Mouse (Mus musculus): ENCODE measurements at regions not wholly inside any gene's neighbourhood (a gene's known extent, or its start where the extent isn't known, plus 50 kb on each side); places are given as distances from the start of the nearest gene placed in this dataset.

GRCm38 (mm10) chr3:77993700-77994099 is 1292.6 kb downstream of the Rapgef2 start:
- Histone ChIP-seq H3K36me3 (no peaks in the 10 kb centered on the region), H3K27me3 (no peaks in the 10 kb centered on the region), H3K4me3 (no peak overlapping the region), H3K27ac (replicated peaks) (0 out of 2 replicates have a peak overlapping the region, but pooled peaks have one; percentile 37), H3K4me2 (replicated peaks) (no peak overlapping the region), H3K9me3 (no peaks in the 10 kb centered on the region), H3K9ac (replicated peaks) (no peak overlapping the region), H3K4me1 (peaks cover 3% of the 10 kb centered on the region)
- WGBS: 46% methylated on average over 1 of the region's 1 CpGs
- ATAC-seq (replicated peaks): peak; percentile 94

GRCm38 (mm10) chr3:77944801-77945200 is 1341.5 kb downstream of the Rapgef2 start:
- Histone ChIP-seq H3K4me2 (replicated peaks) (no peak overlapping the region), H3K27ac (replicated peaks) (no peak overlapping the region), H3K27me3 (no peaks in the 10 kb centered on the region), H3K4me3 (no peak overlapping the region), H3K9ac (replicated peaks) (no peak overlapping the region), H3K4me1 (no peaks in the 10 kb centered on the region), H3K9me3 (no peaks in the 10 kb centered on the region), H3K36me3 (no peaks in the 10 kb centered on the region)
- no peak for ATAC-seq (replicated peaks)
- 84% methylated on average over 1 of the region's 1 CpGs for WGBS

GRCm38 (mm10) chr3:77897244-77897643 is 1389.1 kb downstream of the Rapgef2 start:
- Histone ChIP-seq H3K27me3 (no peaks in the 10 kb centered on the region), H3K36me3 (no peaks in the 10 kb centered on the region), H3K27ac (replicated peaks) (no peak overlapping the region), H3K4me1 (no peaks in the 10 kb centered on the region), H3K9me3 (no peaks in the 10 kb centered on the region), H3K4me3 (no peak overlapping the region), H3K9ac (replicated peaks) (no peak overlapping the region), H3K4me2 (replicated peaks) (no peak overlapping the region)
- ATAC-seq (replicated peaks): no peak
- WGBS: 88% methylated on average over 4 of the region's 4 CpGs

GRCm38 (mm10) chr3:77887634-77888033 is 1398.7 kb downstream of the Rapgef2 start:
- no peak overlapping the region for H3K27ac ChIP-seq (replicated peaks)
- ATAC-seq (replicated peaks): no peak
- H3K4me2 ChIP-seq (replicated peaks): no peak overlapping the region
- H3K4me1 ChIP-seq: no peaks in the 10 kb centered on the region
- no peak overlapping the region for H3K4me3 ChIP-seq
- H3K9me3 ChIP-seq: no peaks in the 10 kb centered on the region
- H3K36me3 ChIP-seq: no peaks in the 10 kb centered on the region
- H3K9ac ChIP-seq (replicated peaks): no peak overlapping the region
- WGBS: 85% methylated on average over 3 of the region's 3 CpGs
- no peaks in the 10 kb centered on the region for H3K27me3 ChIP-seq

GRCm38 (mm10) chr3:77848717-77849241 is 1437.5 kb downstream of the Rapgef2 start:
- Histone ChIP-seq H3K9me3 (no peaks in the 10 kb centered on the region), H3K27me3 (no peaks in the 10 kb centered on the region), H3K36me3 (no peaks in the 10 kb centered on the region), H3K4me1 (no peaks in the 10 kb centered on the region), H3K9ac (replicated peaks) (no peak overlapping the region), H3K27ac (replicated peaks) (no peak overlapping the region), H3K4me2 (replicated peaks) (no peak overlapping the region), H3K4me3 (no peak overlapping the region)
- no peak for ATAC-seq (replicated peaks)
- WGBS: 73% methylated on average over 3 of the region's 3 CpGs

GRCm38 (mm10) chr3:77832230-77832805 is 1454.0 kb downstream of the Rapgef2 start:
- WGBS: 26% methylated on average over 1 of the region's 1 CpGs
- Histone ChIP-seq H3K4me3 (no peak overlapping the region), H3K9ac (replicated peaks) (no peak overlapping the region), H3K9me3 (no peaks in the 10 kb centered on the region), H3K4me1 (peaks cover 24% of the 10 kb centered on the region), H3K4me2 (replicated peaks) (no peak overlapping the region), H3K27me3 (no peaks in the 10 kb centered on the region), H3K27ac (replicated peaks) (no peak overlapping the region; the same call in 1 of the 2 replicates), H3K36me3 (no peaks in the 10 kb centered on the region)
- peak; percentile 65 for ATAC-seq (replicated peaks)

- Histone ChIP-seq H3K36me3 (no peaks in the 10 kb centered on the region), H3K27ac (replicated peaks) (peak overlapping the region; percentile 43; the same call in 1 of the 2 replicates), H3K4me3 (no peak overlapping the region), H3K4me1 (peaks cover 24% of the 10 kb centered on the region), H3K27me3 (no peaks in the 10 kb centered on the region), H3K9ac (replicated peaks) (no peak overlapping the region), H3K4me2 (replicated peaks) (no peak overlapping the region), H3K9me3 (no peaks in the 10 kb centered on the region)
- ATAC-seq (replicated peaks): no peak
- 60% methylated on average over 2 of the region's 2 CpGs for WGBS
Observed at GRCm38 (mm10) chr3:77831760-77832159, 1454.6 kb downstream of the Rapgef2 start.

GRCm38 (mm10) chr3:77831256-77831655 is 1455.1 kb downstream of the Rapgef2 start:
- WGBS: 41% methylated on average over 4 of the region's 4 CpGs
- no peaks in the 10 kb centered on the region for H3K36me3 ChIP-seq
- H3K27me3 ChIP-seq: no peaks in the 10 kb centered on the region
- H3K4me2 ChIP-seq (replicated peaks): no peak overlapping the region
- no peaks in the 10 kb centered on the region for H3K9me3 ChIP-seq
- no peak overlapping the region for H3K4me3 ChIP-seq
- ATAC-seq (replicated peaks): no peak; the same call in 1 of the 2 replicates
- no peak overlapping the region for H3K9ac ChIP-seq (replicated peaks)
- peak overlapping the region; percentile 43 for H3K27ac ChIP-seq (replicated peaks)
- peaks cover 24% of the 10 kb centered on the region for H3K4me1 ChIP-seq

- ATAC-seq (replicated peaks): peak; percentile 73
- no peak overlapping the region for H3K4me3 ChIP-seq
- H3K27ac ChIP-seq (replicated peaks): no peak overlapping the region
Observed at GRCm38 (mm10) chr3:77830219-77830618, 1456.1 kb downstream of the Rapgef2 start.

GRCm38 (mm10) chr3:77800776-77801175 is 1485.5 kb downstream of the Rapgef2 start:
- Histone ChIP-seq H3K27ac (replicated peaks) (no peak overlapping the region), H3K27me3 (no peaks in the 10 kb centered on the region), H3K4me2 (replicated peaks) (no peak overlapping the region), H3K9ac (replicated peaks) (no peak overlapping the region), H3K4me1 (no peaks in the 10 kb centered on the region), H3K9me3 (no peaks in the 10 kb centered on the region), H3K4me3 (no peak overlapping the region), H3K36me3 (no peaks in the 10 kb centered on the region)
- WGBS: 70% methylated on average over 2 of the region's 2 CpGs
- no peak for ATAC-seq (replicated peaks)

More at GRCm38 (mm10) chr3:77830219-77830618, 1456.1 kb downstream of the Rapgef2 start:
- H3K4me2 ChIP-seq (replicated peaks): no peak overlapping the region
- no peaks in the 10 kb centered on the region for H3K27me3 ChIP-seq
- peaks cover 24% of the 10 kb centered on the region for H3K4me1 ChIP-seq
- no peaks in the 10 kb centered on the region for H3K36me3 ChIP-seq
- H3K9ac ChIP-seq (replicated peaks): no peak overlapping the region
- H3K9me3 ChIP-seq: no peaks in the 10 kb centered on the region

GRCm38 (mm10) chr3:77781783-77782182 is 1504.5 kb downstream of the Rapgef2 start:
- Histone ChIP-seq H3K27ac (replicated peaks) (peak overlapping the region; percentile 20; the same call in 1 of the 2 replicates), H3K9me3 (no peaks in the 10 kb centered on the region), H3K27me3 (no peaks in the 10 kb centered on the region), H3K4me3 (no peak overlapping the region), H3K4me1 (no peaks in the 10 kb centered on the region), H3K36me3 (no peaks in the 10 kb centered on the region), H3K4me2 (replicated peaks) (no peak overlapping the region), H3K9ac (replicated peaks) (no peak overlapping the region)
- peak; percentile 63 for ATAC-seq (replicated peaks)

GRCm38 (mm10) chr3:77781332-77781731 is 1505.0 kb downstream of the Rapgef2 start:
- no peaks in the 10 kb centered on the region for H3K27me3 ChIP-seq
- peak; percentile 73; the same call in 1 of the 2 replicates for ATAC-seq (replicated peaks)
- H3K9ac ChIP-seq (replicated peaks): no peak overlapping the region
- H3K36me3 ChIP-seq: no peaks in the 10 kb centered on the region
- H3K4me1 ChIP-seq: no peaks in the 10 kb centered on the region
- peak overlapping the region; percentile 20; the same call in 1 of the 2 replicates for H3K27ac ChIP-seq (replicated peaks)
- no peak overlapping the region for H3K4me2 ChIP-seq (replicated peaks)
- H3K4me3 ChIP-seq: no peak overlapping the region
- no peaks in the 10 kb centered on the region for H3K9me3 ChIP-seq

- H3K4me3 ChIP-seq: no peak overlapping the region
- H3K36me3 ChIP-seq: no peaks in the 10 kb centered on the region
- H3K27ac ChIP-seq (replicated peaks): no peak overlapping the region
- no peaks in the 10 kb centered on the region for H3K27me3 ChIP-seq
- H3K9me3 ChIP-seq: no peaks in the 10 kb centered on the region
- H3K9ac ChIP-seq (replicated peaks): no peak overlapping the region
- H3K4me2 ChIP-seq (replicated peaks): no peak overlapping the region
- 74% methylated on average over 3 of the region's 3 CpGs for WGBS
- no peak for ATAC-seq (replicated peaks)
- H3K4me1 ChIP-seq: no peaks in the 10 kb centered on the region
Observed at GRCm38 (mm10) chr3:77758840-77759361, 1527.4 kb downstream of the Rapgef2 start.

Data from forebrain, embryonic 15.5 days (tissue).